Mouse (Mus musculus): ENCODE measurements around the gene Gstm1.
"Not testable (repeated sequence)": the region's sequence is repeated elsewhere in the genome, so short reads cannot be mapped to it uniquely, and the experiment has no call there.

The Gstm1 gene

DNA sequence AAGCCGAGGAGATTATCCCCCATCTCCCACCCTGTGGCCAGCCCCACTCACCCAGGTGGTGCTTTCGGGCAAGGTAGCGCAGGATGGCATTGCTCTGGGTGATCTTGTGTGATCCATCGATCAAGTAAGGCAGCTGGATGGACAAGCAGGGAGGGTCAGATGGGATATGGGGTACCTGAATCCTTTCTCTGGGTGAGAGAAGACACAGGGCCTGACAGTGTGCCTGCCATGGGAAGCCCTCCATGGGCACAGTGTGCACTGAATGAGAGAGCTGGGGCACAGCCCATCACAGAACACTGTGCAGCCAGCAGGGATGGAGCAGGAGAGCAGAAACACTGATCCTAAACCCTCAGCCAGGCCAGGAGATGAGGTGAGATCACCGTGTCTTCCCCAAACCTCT, 1.3 kb downstream of the Gstm1 start:
- not testable (repeated sequence) for DNase-seq (ENCODE audit: low spot score in 2 of 2)

DNA sequence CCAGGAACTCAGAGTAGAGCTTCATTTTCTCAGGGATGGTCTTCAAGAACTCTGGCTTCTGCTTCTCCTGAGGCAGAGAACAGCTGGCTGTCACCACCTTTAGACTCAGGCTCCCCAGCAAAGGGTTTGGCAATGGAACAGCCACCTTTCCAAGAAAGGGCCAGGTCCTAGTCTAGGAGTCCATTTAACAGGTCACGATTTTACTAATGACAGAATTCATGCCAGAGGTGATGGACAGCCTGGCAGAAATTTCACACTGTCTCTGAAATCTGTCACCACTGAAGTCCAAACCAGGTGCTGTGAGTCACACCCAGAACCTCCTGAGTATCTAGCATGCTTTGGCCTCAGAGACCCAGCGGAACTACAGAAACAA, 2.8 kb downstream of the Gstm1 start:
- DNase-seq (ENCODE audit: low spot score in 2 of 2) = no peak

DNA sequence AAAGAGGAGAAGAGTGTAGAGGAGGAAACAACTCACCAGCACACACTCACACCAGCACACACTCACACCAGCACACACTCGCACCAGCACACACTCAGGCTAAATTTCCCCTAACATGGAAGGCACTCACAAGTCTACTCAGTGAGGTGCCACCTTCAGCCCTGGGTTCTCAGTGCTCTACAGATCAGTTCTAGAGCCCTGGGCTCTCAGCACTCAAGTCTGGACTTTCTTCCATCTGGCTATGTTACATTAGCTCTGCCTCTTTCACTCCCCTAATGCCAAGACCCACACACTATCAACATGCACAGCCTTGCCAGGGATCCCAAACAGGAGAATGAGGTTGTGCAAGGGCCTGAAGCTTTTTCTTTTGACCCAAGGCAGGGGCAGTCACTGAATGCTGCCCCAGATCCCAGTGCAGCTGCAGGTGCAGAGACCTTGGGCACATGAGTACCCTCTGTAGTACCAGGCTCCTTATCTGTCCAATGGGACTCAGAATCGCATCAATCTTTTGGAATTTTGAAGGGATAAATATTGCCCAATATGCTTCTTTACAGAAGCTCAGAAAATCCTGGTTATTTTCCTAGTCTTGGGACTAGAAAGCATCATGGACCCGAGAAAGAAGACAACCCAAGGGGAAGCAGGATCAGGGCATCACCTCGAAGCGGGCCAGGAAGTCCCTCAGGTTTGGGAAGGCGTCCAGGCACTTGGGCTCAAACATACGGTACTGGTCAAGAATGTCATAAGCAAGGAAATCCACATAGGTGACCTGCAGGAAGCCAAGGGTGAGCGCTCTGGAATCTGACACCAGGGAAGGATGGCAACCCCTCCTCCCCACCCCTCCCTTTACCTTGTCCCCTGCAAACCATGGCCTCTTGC, 3.4 kb downstream of the Gstm1 start:
- DNase-seq (ENCODE audit: low spot score in 2 of 2) = no peak

DNA sequence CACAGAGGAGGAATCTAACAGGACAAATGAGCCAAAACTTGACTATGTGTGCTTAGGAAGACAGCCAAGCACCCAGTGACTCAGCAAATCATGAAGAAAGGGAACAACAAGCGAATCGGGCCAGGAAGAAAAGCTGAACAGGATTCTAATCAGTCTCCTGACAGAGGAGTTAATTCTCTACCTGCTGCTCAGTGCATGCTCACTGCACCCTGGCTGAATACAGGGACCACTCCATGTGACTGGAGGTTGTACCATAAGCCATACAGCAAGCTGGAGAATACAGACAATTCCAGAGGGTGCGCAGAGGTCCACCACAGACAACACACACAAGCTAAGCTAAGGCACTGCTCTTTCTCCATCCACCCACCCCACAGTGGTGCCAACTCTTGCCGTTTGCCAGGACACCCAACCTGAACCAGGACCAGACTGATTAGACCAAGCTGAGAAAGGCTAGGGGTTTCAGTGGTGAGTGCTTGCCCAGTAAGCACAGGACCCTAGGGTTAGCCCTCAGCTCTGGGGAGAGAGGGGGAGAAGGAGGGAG, 4.4 kb downstream of the Gstm1 start:
- DNase-seq (ENCODE audit: low spot score in 2 of 2) = no peak

DNA sequence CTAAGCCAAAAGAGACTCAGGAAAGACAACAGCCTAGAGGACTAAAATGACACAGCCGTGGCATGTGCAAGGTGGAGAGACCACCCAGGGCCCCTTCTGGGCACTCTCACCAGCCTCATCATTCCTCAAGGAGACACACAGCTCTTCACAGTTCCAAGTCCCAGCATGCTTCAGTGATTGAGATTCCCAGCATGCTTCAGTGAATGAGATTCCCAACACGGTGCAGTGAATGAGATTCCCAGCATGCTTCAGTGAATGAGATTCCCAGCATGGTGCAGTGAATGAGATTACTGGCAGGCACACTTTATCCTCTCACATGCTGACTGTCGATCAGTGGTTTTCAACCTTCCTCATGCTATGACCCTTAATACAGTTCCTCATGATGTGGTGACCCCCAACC, 6.2 kb downstream of the Gstm1 start:
- no peak for DNase-seq (ENCODE audit: low spot score in 2 of 2)

DNA sequence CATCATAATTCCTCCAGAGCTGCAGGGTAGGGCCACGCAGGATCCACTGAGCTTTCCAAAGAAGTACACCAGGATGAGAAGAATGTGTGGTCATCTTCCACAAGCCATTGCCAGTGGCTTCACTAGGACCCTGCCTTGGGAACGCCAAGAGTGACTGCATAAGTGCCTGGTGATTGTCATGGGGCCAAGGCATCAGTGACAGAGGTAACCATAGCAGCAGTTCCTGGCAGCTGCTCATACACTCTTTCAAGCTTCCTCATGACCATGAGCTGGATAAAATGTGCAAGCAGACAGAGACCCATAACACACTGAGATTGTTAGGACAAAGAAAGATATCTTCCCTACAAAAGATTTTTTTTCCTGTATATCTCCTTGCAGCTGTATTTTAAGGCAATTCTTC, 7.5 kb downstream of the Gstm1 start:
- DNase-seq (ENCODE audit: low spot score in 2 of 2) = no peak

DNA sequence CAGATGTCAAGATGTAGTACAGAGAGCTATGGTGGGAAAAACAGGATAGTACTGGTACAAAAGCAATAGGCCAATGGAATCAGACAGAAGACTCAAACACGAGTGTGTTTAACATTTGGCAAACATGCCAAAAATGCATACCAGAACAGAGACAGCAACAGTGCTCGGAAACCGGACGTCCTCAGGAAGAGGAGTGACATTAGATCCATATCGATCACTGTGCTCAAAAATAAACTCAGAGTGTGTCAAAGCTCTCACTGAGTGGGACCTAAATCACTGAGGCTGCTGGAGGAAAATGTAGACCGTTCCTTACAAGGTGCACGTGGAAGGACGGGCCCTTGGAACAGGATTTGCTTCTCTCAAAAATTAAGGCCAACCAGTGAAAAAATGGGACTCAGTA, 15.8 kb downstream of the Gstm1 start:
- DNase-seq (ENCODE audit: low spot score in 2 of 2) = no peak

DNA sequence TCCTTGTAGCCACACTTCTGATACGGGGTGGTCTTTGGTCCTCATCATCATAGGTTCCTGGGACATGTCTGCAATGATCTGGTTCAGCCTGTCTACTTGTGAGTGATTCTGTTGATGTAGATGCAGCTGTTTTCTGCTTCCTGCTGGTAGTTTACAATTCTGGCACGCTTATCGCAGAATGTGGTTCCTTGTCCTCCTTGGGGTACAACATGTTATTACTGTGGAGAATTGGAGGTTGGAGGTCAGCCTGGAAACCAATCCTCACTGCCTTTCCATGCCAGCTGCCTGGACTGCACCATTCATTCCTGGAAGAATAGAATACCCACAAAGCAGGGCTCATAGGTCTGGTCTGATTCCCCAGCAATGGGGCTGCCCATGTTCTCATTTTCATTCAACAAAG, 18.3 kb downstream of the Gstm1 start:
- no peak for DNase-seq (ENCODE audit: low spot score in 2 of 2)

DNA sequence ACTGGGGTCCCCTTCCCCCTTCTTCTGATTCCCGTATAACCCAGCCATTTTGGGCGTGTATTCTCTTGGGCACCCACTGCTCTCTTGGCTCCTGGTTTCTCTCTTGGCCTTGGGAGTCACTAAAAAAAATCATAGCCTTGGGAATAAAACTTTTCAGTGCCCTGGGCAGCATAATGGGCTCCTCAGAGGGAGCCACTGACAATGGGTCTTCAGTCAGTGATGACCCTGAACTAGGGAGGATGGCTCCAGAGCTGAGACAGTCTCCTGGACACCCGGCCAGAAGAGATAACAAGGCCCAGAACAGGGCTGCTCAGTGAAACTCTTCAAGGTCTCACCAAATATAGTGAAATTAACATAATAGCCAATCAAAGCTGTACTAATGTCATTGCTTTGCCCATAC, 19.2 kb downstream of the Gstm1 start:
- DNase-seq (ENCODE audit: low spot score in 2 of 2) = no peak

DNA sequence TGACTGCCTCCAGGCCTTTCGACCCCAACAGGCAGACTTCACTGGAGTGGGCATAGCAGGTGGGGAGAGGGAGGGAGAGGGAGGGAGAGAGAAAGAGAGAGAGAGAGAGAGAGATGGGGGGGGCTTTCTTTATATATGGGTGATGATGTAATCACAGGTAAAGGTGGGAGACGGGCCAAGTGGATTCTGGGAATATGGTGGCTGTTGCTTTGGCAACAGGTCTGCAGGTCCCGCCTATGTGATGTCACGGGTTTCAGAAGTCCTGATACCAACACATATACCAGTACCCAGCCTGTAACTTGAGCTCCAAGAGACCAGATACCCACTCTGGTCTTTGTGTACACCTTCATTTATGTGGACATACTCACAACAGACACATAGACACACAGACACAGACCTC, 21.2 kb downstream of the Gstm1 start:
- DNase-seq (ENCODE audit: low spot score in 2 of 2) = no peak

DNA sequence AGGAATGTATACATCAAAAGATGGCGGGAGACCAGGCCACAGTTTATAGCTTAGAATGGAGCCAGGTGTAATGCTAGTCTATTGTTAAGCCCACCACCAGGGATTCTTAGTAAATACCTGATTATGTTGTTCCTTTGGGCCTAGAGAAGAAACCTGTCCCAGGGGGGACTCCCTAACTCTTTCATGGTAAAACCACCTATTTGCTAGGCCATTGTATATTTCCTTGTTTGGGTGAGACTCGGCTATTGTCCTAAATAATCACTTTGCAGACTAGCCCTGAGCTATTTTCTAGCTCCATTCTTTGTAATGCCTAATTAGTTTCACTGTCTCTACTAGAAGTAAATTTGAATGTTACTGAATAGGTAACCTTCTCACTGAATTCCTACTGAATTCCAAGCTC, 21.8 kb downstream of the Gstm1 start:
- DNase-seq (ENCODE audit: low spot score in 2 of 2) = not testable (repeated sequence)

DNA sequence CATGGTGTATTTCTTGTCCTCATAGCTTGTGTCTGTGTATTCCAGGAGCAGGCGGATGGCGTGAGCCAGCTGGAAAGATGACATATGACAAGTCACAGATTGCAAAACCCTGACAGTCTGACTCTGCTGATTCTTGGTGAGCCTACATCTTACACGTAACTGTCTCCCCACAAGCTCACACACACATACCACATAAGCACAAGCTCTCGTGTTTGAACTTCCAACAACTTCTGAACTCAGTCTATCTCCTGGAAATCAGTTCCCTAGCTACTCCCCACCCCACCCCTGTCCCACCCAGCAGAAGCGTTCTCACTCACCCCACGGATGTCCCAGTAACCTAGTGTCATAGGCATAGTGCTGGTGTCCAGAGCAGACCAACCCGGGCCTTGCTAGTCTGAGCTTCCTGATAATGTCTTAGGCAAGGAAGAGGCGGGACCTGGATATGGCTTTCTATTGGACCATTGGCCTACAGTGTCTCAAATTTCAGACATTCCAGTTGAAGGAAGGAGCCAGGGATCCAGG, 31.7 kb downstream of the Gstm1 start, which contains the start of gene Gstm2:
TSS of gene Gstm2 (minus strand) at position 413 of the 522 bp plus-strand sequence.
- no peak for DNase-seq (ENCODE audit: low spot score in 2 of 2)

DNA sequence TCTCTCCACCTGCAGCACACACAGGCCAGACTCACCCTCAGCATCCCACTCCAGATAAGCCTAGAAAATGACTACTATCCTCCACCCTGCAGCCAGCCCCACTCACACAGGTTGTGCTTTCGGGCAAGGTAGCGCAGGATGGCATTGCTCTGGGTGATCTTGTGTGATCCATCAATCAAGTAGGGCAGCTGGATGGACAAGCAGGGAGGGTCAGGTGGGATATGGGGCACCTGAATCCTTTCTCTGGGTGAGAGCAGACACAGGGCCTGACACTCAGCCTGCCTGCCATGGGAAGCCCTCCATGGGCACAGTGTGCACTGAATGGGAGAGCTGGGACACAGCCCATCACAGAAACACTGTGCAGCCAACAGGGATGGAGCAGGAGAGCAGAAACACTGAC, 32.6 kb downstream of the Gstm1 start:
- not testable (repeated sequence) for DNase-seq (ENCODE audit: low spot score in 2 of 2)

DNA sequence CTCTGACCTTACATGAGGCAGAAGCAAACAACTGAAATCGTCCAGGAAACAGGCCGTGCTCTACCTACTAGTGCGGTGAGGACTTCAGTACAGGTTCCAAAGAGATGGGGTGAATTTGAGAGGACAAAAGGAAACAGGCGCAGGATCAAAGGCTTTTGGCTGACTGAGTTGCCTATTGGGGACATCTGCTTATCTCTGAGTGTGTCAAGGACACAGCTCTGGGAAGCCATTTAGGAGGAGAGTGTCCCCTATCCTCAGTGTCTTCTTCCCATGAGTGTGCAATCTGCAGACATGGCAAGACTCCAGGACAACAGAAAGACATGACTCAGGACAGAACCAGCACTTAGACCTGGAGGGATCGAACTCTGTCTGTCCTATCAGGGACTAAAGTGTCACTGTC, 33.3 kb downstream of the Gstm1 start:
- no peak for DNase-seq (ENCODE audit: low spot score in 2 of 2)

DNA sequence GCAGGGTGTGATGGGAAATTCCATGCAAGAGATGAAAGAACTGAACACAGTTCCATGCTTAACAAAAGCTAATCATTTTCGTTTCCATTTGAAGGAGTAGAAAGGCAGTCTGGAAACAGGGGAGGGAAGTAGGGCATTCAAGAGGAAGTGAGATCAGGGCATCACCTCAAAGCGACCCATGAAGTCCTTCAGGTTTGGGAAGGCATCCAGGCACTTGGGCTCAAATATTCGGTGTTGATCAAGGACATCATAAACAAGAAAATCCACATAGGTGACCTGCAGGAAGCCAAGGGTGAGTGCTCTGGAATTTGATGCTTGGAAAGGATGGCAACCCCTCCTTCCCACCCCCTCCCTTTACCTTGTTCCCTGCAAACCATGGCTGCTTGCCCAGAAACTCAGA, 34.0 kb downstream of the Gstm1 start:
- DNase-seq (ENCODE audit: low spot score in 2 of 2) = no peak

DNA sequence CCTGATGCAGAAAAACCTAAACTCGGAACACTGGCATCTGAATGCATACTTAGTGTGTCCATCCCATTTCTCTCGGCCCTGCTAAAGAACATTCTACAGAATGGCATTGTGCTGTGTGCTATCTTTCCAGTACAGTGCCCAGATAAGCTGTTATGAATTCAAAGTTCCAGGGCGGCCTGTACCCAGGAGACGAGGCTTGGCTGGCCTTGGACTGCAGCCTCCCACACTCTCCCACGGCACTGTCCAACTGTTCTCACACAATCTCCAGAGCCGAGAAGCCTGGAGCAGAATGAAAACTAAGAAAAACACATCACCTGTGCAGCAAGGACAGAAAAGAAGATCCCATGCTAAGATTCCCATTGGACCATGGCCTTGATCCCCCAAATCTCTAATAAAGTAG, 35.0 kb downstream of the Gstm1 start:
- DNase-seq (ENCODE audit: low spot score in 2 of 2) = no peak

DNA sequence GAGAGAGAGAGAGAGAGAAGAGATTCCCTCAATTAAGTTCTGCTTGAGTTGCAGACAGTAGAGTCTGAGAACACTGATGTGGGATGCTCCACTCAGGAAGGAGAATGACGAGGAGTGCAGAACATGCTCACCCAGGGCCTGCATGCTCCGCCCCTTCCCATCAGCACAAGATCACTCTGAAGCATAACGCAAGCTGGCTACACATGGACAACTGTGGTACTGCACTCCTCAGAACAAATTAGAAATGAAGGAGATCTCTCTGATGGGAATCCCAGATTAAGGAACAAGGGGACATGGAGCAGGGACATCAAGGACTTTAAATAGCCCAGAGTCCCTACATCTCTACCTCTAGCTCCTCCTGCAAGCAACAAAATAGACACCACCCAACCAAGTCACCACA, 36.5 kb downstream of the Gstm1 start:
- DNase-seq (ENCODE audit: low spot score in 2 of 2) = no peak

DNA sequence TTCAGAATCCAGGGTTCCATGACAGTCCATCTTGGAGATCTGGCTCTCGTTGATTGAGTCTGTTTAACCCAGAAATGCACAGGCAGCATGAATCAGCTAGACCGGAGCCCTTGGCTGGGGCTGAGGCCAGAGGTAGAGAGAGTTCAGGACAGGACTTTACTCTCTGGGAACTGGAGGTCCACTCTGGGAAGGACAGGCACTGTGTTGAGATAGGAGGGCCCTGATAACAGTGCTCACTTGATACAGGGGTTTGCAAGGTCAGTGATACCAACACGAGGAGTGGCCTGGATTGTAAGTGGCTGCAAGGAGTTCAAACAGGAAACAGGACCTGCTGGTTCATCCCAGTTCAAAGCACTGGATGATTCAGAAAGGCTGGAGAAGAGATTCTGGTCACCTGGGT, 40.1 kb downstream of the Gstm1 start:
- no peak for DNase-seq (ENCODE audit: low spot score in 2 of 2)

DNA sequence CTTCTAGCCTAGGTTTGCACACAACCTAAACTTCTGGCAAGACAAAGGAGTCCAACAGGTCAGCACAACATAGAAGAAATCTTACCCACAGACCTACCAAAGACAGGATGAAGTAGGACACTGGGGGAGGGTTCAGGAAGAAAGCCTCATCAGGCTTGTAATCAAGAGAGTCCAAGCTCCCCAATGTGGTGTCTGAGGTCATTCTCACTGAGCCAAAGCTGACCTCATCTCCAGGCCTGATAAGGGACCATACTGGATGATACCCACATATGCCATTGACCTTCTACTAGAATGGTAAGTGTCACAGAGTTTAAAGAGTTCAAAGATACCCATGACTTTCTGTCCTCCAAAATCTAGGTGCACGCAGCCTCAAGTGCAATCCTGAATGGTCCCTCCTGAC, 43.5 kb downstream of the Gstm1 start:
- no peak for DNase-seq (ENCODE audit: low spot score in 2 of 2)

DNA sequence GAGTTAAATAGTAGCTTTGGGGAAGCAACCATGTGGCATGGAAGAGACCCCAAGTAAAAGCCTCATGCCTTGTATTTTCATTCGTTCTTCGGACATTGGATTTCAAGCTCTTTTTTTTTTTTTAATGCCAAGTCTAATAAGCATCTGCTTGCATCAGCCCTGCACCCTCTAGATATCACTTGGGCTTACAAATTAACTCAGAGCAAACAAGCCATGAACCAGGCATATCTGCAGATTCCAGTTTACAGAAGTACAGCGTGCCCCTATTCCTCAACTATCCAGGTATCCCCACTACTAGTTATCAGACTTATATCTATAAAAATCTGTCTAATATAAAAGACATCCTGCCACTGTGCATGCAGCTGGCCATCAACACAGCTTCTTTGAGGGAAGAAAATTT, 45.7 kb downstream of the Gstm1 start:
- no peak for DNase-seq (ENCODE audit: low spot score in 2 of 2)

DNA sequence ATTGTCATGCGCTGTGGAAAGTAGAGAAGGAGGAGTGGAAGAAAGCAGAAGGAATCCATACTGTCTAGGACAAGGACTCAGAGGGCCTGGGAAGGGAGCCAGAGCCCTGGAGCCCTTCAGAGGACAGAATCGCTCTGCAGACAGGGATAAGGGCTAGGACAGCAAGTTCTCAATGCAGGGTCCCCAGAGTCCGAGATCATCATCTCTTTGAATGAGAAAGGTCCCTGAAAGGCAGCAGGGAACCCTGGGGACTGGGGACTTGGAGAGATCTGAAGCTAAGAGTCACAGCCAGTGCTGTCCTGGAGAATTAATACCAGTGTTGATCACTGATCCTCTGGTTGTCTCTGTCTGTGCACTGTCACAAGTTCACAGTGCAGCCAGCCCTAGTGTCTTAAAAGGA, 46.7 kb downstream of the Gstm1 start:
- DNase-seq (ENCODE audit: low spot score in 2 of 2) = not testable (repeated sequence)

DNA sequence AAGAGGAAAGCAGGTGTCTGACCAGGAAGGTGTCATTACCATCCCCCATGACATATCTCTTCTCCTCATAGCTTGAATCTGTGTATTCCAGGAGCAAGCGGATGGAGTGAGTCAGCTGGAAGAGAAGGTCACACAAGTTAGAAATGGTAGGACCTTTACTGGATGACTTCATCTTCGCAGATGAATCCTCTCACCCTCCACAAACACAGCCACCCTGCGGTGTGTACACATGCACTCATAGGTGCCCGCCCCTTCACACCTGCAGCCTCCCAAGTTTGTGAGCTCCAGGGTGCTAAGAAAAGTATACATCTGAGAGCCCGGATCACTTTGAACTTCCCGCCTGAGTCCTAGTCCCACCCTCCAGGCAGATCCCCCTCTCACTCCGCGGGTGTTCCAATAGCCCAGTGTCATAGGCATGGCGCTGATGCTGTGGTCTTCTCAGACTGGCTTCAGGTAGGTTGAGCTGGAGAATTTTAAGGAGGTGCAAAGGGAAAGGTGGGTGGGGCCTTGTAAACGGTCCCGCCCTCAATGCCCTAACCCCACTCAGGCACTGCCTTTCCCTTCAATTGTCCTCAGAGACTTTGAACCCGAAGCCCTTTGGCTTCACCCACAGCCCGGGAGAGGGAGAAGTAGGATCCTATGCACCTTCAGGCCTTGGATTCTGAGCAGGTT, 48.9 kb downstream of the Gstm1 start, which contains the start of gene Gstm3:
TSS of gene Gstm3 (minus strand) at position 560 of the 672 bp plus-strand sequence.
- no peak for DNase-seq (ENCODE audit: low spot score in 2 of 2)

DNA sequence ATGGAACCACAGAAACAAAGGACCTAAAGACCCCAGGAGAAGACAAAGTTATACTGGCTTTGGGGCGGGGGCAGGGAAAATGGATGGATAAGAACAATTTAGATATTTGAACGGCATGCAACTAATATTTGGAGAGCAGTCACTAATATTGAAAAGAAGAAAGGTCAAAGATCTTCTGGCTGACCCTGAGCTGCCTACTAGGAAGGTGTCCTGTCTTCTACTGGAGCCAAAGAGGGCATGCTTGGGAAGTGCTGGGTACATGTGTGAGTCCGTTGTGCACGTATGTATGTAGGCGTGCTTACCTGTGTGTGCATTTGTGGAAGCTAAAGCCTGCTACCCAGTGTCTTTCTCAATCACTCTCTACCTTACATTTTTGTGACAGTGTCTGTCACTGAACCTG, 51.1 kb downstream of the Gstm1 start:
- DNase-seq (ENCODE audit: low spot score in 2 of 2) = no peak
